In the genomic region with DNA sequence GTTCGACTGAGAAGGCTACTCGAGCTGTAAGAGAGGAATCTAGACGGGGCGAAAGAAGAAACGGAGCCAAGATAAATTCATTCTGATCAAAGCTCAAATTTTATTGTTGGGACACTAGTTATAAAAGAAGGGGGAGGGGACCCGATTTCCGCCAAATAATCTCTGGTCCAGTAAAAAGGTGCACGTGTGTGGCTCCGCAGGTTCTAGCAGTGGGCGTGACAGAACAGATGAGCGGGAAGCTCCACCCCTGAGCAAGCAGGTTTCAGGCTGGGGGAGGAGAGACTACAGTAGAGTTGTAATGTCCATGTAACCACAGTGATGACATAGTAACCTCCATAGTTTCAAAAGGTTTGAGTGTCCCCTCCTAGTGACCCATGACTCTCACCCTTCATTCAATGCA, we compare ENCODE assay signal across 9 mouse cellular contexts. TPM values are rescaled to one million over a fixed set of nuclear protein-coding genes. Genes with fewer than 3 reads are reported as not detected.
DNase-seq lines count a peak whose midpoint lies in the region; TF ChIP-seq lines count a peak whose summit lies in the region.
"Not testable (repeated sequence)": the region's sequence is repeated elsewhere in the genome, so short reads cannot be mapped to it uniquely, and the experiment has no call there.
"Had no signal": no experiment of that assay in that cellular context is flagged by ENCODE, and none has a peak within 500 bp of the region (broad histone marks: within the 10 kb centered on the region; RNA-seq: fewer than 3 reads in every experiment).

No protein-coding gene starts in this region.

- 21% methylated on average over 11 of the region's 11 CpGs for WGBS in liver, adult 2 months

- not testable (repeated sequence) for H3K4me1 ChIP-seq in liver, adult 2 months (ENCODE audit: control insufficient read depth, insufficient read depth, low read length)

- intact Hi-C loops in gastrocnemius, adult 2 months (cut with DNase I) = not testable (repeated sequence)

- not testable (repeated sequence) for TF ChIP-seq CTCF in gastrocnemius, adult 2 months (IDR thresholded peaks at IDR 0.05); liver, adult 2 months (IDR thresholded peaks at IDR 0.05; ENCODE audit: low read depth, low read length)

- H3K27me3 ChIP-seq in liver, adult 2 months (ENCODE audit: control insufficient read depth, insufficient read depth, low read length) = not testable (repeated sequence)

- not testable (repeated sequence) for H3K9ac ChIP-seq in liver, adult 2 months (ENCODE audit: low read depth, low read length)

- not testable (repeated sequence) for H3K79me2 ChIP-seq in liver, adult 2 months (ENCODE audit: control insufficient read depth, insufficient read depth, low read length)

- H3K27ac ChIP-seq in gastrocnemius, adult 2 months = not testable (repeated sequence)
- H3K27ac ChIP-seq in liver, adult 2 months (replicated peaks; ENCODE audit: insufficient read depth, low read depth, low read length) = 0 out of 2 replicates have a peak overlapping the region, but pooled peaks have one; percentile 25

- TF ChIP-seq POLR2A in liver, adult 2 months (IDR thresholded peaks at IDR 0.05; ENCODE audit: extremely low read depth, insufficient read depth, low read length) = not testable (repeated sequence)

- DNase-seq in R1 (ENCODE audit: low read depth, low spot score) = peak; percentile 46
- peak; percentile 6 for DNase-seq in gastrocnemius, adult 2 months
- DNase-seq in kidney, adult 11 months = peak; percentile 30
- peak; percentile 29 to 46 for DNase-seq in kidney, adult 8-10 months
- peak; percentile 84 for DNase-seq in liver, adult 2 months (ENCODE audit: extremely low read depth, low read depth, low spot score)

- H3K36me3 ChIP-seq in liver, adult 2 months (ENCODE audit: control insufficient read depth, insufficient read depth, low read length) = peaks cover 64% of the 10 kb centered on the region

- not testable (repeated sequence) for H3K4me3 ChIP-seq in gastrocnemius, adult 2 months; liver, adult 2 months (ENCODE audit: insufficient read depth, low read depth, low read length)

RNA-seq across cellular contexts. Expression of gene AC170998.1, which starts 1.6 kb away (rescaled TPM):
- total RNA-seq in gastrocnemius, adult 2 months (2021) = under 1 TPM; 0.39 to 0.71 TPM
- 2.3 and 2.8 TPM in 2 replicates for total RNA-seq in liver, adult 2 months (2014; rRNA removed)
- polyA plus RNA-seq in liver, adult 2 months (2012; rRNA removed) = not detected in 2 replicates
- polyA plus RNA-seq: G1E had no signal

RNA-seq across cellular contexts. Expression of gene Mapk14, which starts 36.4 kb away (rescaled TPM):
- 10 to 100 TPM; 87.8 to 99.6 TPM for total RNA-seq in gastrocnemius, adult 2 months (2021)
- total RNA-seq in liver, adult 2 months (2014; rRNA removed) = 37.7 and 50.8 TPM in 2 replicates
- polyA plus RNA-seq in liver, adult 2 months (2012; rRNA removed) = 51.6 and 55.3 TPM in 2 replicates

RNA-seq across cellular contexts. Expression of gene Slc26a8, which starts 37.5 kb away (rescaled TPM):
- under 1 TPM; 0.38 to 0.50 TPM for total RNA-seq in gastrocnemius, adult 2 months (2021)
- not detected in 2 replicates for total RNA-seq in liver, adult 2 months (2014; rRNA removed)
- 0.04 and 0.11 TPM in 2 replicates for polyA plus RNA-seq in liver, adult 2 months (2012; rRNA removed)
- total RNA-seq: CH12.LX had no signal
- polyA plus RNA-seq: activated CD4-positive, CD25-positive, alpha-beta regulatory T cell, adult 4 months had no signal

RNA-seq across cellular contexts. Expression of gene Mapk13, which starts 41.6 kb away (rescaled TPM):
- under 1 TPM in 1 of 2 experiments, not detected in 1; 0.13 TPM for total RNA-seq in gastrocnemius, adult 2 months (2021)
- total RNA-seq in liver, adult 2 months (2014; rRNA removed) = 0.20 and 0.65 TPM in 2 replicates
- 0.15 and 0.22 TPM in 2 replicates for polyA plus RNA-seq in liver, adult 2 months (2012; rRNA removed)
- total RNA-seq: CH12.LX had no signal
- polyA plus RNA-seq: activated CD4-positive, CD25-positive, alpha-beta regulatory T cell, adult 4 months; CD4-positive, CD25-positive, alpha-beta regulatory T cell, adult 4 months; G1E had no signal

Comparison
In these comparisons a context has a peak if more than half of its experiments do, and no peak if none do; other contexts are left out.
1. DNase-seq: peak in every context shown above with its lines; median percentile 84 in liver, adult 2 months; 46 in R1; 38 in kidney, adult 8-10 months; 30 in kidney, adult 11 months; 6 in gastrocnemius, adult 2 months.